Mouse (Mus musculus) forebrain, embryonic 10.5 days (tissue): ENCODE data around the gene Grhl1. TPM values are rescaled to one million over a fixed set of nuclear protein-coding genes. Genes with fewer than 3 reads are reported as not detected.
A peak's percentile ranks its signal among the peaks of the same experiment; 100 is the strongest.
"Not testable (repeated sequence)": the region's sequence is repeated elsewhere in the genome, so short reads cannot be mapped to it uniquely, and the experiment has no call there.

Experiments used
- DNase-seq: peaks from one replicate; pipeline ENCODE4 v3.0.0-alpha.2; 2017; ENCODE audit warnings: low spot score; ENCODE audit errors: extremely low spot score
- H3K27ac ChIP-seq: fragments of 300-500 bp; sonication (generic); 2 replicates; pipeline ENCODE4 v1.5.1; 2016; ENCODE audit warnings: mild to moderate bottlenecking
- H3K27me3 ChIP-seq: fragments of 300-500 bp; sonication (generic); 2 replicates; pipeline ENCODE4 v1.6.1; 2016; ENCODE audit warnings: mild to moderate bottlenecking; ENCODE audit not compliant: poor library complexity, severe bottlenecking
- H3K36me3 ChIP-seq: fragments of 300-500 bp; sonication (generic); replicated peaks from 2 replicates; pipeline ENCODE4 v1.6.1; 2016; ENCODE audit warnings: mild to moderate bottlenecking, moderate library complexity
- H3K4me1 ChIP-seq: fragments of 300-500 bp; sonication (generic); 2 replicates; pipeline ENCODE4 v1.6.1; 2016
- H3K4me3 ChIP-seq: fragments of 300-500 bp; sonication (generic); 2 replicates; pipeline ENCODE4 v1.5.1; 2016; ENCODE audit warnings: mild to moderate bottlenecking, moderate library complexity
- H3K9me3 ChIP-seq: fragments of 300-500 bp; sonication (generic); 2 replicates; pipeline ENCODE4 v1.6.1; 2016; ENCODE audit warnings: mild to moderate bottlenecking, moderate library complexity
- WGBS: fragments of 180-500 bp; shearing (Covaris S2); methylation state at CpG from one replicate; pipeline ENCODE4 v1.1.7; 2016; 5-methylcytosine and 5-hydroxymethylcytosine counted together
- polyA plus RNA-seq: library from polyadenylated mRNA; unstranded; fragments of >200 nt; fragmentation: Nextera tagmentation; extraction: Ambion mirVana; gene quantifications from 2 replicates; pipeline ENCODE4 v1.2.1, GENCODE M21; 2016

Gene Grhl1
- polyA plus RNA-seq: 0.31 and 0.40 TPM in 2 replicates

GRCm38 (mm10) chr12:24571523-24572392, at the start of gene Grhl1:
Gene Grhl1, plus strand, starts transcription at chr12:24572283.
- H3K9me3 ChIP-seq: no peaks in the 10 kb centered on the region
- H3K36me3 ChIP-seq: no peaks in the 10 kb centered on the region
- peaks cover 63% of the 10 kb centered on the region for H3K27me3 ChIP-seq
- 2% methylated on average over 64 of the region's 64 CpGs for WGBS
- DNase-seq: peak; percentile 91
- peaks cover 12% of the 10 kb centered on the region for H3K4me1 ChIP-seq
- H3K4me3 ChIP-seq: peak within 1 kb of the TSS; percentile 69
- H3K27ac ChIP-seq: peak within 1 kb of the TSS; percentile 66

GRCm38 (mm10) chr12:24525065-24525464, 47.0 kb upstream of the Grhl1 start:
- H3K9me3 ChIP-seq, H3K4me1 ChIP-seq, DNase-seq, H3K27me3 ChIP-seq, H3K4me3 ChIP-seq, H3K27ac ChIP-seq: not testable (repeated sequence)
- H3K36me3 ChIP-seq: peaks cover 14% of the 10 kb centered on the region
- 92% methylated on average over 7 of the region's 7 CpGs for WGBS

DNA sequence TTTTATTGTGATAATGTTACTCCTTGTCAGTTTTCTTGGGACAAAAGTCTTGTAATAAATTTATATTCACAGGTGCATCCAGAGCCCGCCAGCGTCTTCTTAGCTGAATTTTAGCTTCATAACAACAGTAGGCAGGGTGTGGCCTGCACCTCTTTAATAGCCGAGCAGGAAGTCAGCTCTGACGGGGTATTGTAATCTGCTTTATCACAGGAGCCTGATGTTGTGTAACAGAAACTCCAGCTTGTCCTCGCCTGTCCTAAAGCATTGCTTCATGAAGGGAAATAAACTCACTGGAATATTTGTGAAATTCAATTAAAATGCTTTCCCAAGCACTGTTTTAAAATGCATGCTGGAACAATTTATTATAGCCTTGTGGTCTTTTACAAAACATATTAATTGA, 35.7 kb upstream of the Grhl1 start:
- WGBS: 77% methylated on average over 5 of the region's 5 CpGs
- no peaks in the 10 kb centered on the region for H3K27me3 ChIP-seq
- H3K27ac ChIP-seq: no peak overlapping the region
- DNase-seq: no peak
- peaks cover 15% of the 10 kb centered on the region for H3K36me3 ChIP-seq
- no peak overlapping the region for H3K4me3 ChIP-seq
- H3K9me3 ChIP-seq: no peaks in the 10 kb centered on the region
- peaks cover 22% of the 10 kb centered on the region for H3K4me1 ChIP-seq

DNA sequence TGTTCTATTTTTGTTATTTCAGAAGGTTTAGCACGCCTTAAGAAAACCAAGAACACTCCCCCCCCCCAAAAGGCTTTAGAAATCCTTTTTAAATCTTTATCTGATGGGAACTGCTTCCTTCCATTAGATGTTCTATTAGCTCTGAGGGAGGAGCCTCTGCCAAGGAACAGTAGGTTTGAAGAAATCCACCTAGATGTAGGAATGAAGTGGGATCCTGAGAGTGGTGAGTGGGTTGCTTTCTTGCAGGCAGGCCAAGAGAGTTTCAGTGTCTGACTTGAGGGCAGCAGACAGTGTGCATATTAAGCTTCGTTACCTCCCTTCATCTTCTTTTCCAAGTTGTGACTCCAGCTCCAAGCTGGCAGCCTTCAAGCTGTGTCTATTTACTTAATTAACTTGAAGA, 34.9 kb upstream of the Grhl1 start:
- WGBS: 48% methylated on average over 2 of the region's 2 CpGs
- no peaks in the 10 kb centered on the region for H3K27me3 ChIP-seq
- no peak for DNase-seq
- H3K36me3 ChIP-seq: peaks cover 12% of the 10 kb centered on the region
- no peak overlapping the region for H3K27ac ChIP-seq
- no peaks in the 10 kb centered on the region for H3K9me3 ChIP-seq
- H3K4me1 ChIP-seq: peaks cover 22% of the 10 kb centered on the region
- no peak overlapping the region for H3K4me3 ChIP-seq

GRCm38 (mm10) chr12:24537965-24538364, 34.1 kb upstream of the Grhl1 start:
- DNase-seq: no peak
- Histone ChIP-seq H3K27me3 (no peaks in the 10 kb centered on the region), H3K36me3 (peaks cover 8% of the 10 kb centered on the region), H3K27ac (no peak overlapping the region), H3K4me1 (peaks cover 22% of the 10 kb centered on the region), H3K4me3 (no peak overlapping the region), H3K9me3 (no peaks in the 10 kb centered on the region)
- WGBS: 85% methylated on average over 4 of the region's 4 CpGs

DNA sequence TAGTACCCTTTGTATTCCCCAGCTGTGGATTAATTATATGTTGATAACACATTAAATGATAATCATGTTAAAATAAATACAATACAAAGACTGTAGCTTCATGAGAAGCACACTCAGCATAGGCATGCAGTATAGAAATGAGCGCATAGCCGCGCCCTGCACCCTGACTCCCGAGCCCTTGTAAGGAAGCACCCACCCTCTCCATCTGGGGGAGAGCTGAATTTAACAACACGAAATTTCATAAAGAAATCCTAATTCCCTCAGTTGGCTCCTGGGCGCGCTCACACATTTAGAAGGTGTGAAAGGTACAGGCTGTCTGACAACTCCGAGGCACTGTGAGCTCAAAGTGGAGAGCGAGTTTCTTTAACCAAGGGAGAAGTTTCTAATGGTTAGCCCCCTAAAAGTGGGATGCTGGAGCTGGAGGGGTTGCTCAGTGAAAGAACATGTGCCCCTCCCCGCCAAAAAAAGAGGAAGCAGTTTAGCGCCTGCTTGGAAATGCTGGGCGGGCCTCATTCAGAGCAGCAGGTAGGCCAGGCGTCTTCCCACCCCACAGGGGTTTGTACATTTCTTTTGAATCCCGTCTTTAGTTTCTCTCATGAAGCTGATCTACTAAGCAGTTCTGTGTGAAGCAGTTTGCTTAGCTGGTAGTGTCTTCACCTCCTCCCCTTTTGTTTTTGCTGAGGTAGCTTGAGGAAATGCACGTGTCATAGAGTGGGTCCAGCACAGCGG, 30.5 kb upstream of the Grhl1 start:
- DNase-seq: no peak
- WGBS: 90% methylated on average over 16 of the region's 16 CpGs
- Histone ChIP-seq H3K27ac (no peak overlapping the region), H3K4me1 (peaks cover 13% of the 10 kb centered on the region), H3K36me3 (peaks cover 8% of the 10 kb centered on the region), H3K9me3 (no peaks in the 10 kb centered on the region), H3K4me3 (no peak overlapping the region), H3K27me3 (no peaks in the 10 kb centered on the region)

GRCm38 (mm10) chr12:24547686-24548085, 24.4 kb upstream of the Grhl1 start:
- H3K4me3 ChIP-seq: no peak overlapping the region
- H3K9me3 ChIP-seq: no peaks in the 10 kb centered on the region
- DNase-seq: no peak
- WGBS: 94% methylated on average over 8 of the region's 8 CpGs
- H3K36me3 ChIP-seq: peaks cover 26% of the 10 kb centered on the region
- no peaks in the 10 kb centered on the region for H3K27me3 ChIP-seq
- H3K4me1 ChIP-seq: no peaks in the 10 kb centered on the region
- H3K27ac ChIP-seq: no peak overlapping the region

GRCm38 (mm10) chr12:24548885-24549284, 23.2 kb upstream of the Grhl1 start:
- H3K27ac ChIP-seq: no peak overlapping the region
- H3K9me3 ChIP-seq: no peaks in the 10 kb centered on the region
- no peak overlapping the region for H3K4me3 ChIP-seq
- WGBS: 88% methylated on average over 6 of the region's 6 CpGs
- peaks cover 26% of the 10 kb centered on the region for H3K36me3 ChIP-seq
- no peak for DNase-seq
- no peaks in the 10 kb centered on the region for H3K4me1 ChIP-seq
- H3K27me3 ChIP-seq: no peaks in the 10 kb centered on the region

DNA sequence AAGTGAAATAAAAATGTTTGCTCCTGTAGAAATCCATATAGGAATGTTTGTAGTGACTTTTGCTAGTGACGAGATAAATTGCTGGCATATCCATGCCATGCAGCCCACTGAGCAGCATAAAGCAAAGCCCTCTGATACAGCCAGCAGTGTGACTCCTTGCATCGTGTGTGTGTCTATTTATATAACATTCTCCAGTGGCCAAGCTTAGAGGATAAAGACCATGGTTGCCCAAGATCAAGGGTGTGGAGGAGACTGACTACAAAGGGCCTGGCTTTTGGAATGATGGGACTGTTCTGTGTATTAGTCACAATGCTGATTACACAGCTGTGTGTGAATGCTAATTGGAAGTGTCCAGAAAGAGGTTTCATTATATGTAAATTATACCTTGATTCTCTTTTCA, 19.6 kb upstream of the Grhl1 start:
- no peak for DNase-seq
- 82% methylated on average over 2 of the region's 2 CpGs for WGBS

DNA sequence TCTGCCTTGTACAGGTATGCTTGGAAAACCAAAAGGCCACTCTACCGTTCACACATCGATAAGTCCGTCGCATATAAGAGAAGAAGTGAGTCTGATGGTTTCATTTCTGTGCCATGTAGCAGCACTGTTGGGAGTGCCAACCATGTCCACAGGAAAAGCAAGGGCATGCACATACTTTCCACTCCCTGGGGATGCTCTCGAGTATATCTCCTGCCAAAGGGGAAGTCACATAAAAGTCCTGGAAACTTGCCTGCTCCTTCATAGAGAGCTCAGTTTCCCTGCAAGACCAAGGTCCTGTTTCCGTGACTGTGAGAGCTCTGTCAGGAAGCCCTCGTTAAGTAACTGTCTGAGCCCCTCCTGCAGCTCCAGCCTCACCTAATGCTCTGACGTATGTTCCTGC, 16.1 kb upstream of the Grhl1 start:
- Histone ChIP-seq H3K27me3 (no peaks in the 10 kb centered on the region), H3K4me1 (no peaks in the 10 kb centered on the region), H3K36me3 (peaks cover 18% of the 10 kb centered on the region; the same call in 1 of the 2 replicates), H3K4me3 (no peak overlapping the region), H3K27ac (no peak overlapping the region), H3K9me3 (no peaks in the 10 kb centered on the region)
- 85% methylated on average over 8 of the region's 8 CpGs for WGBS
- no peak for DNase-seq

More for the DNA sequence above, 19.6 kb upstream of the Grhl1 start:
- H3K4me1 ChIP-seq: no peaks in the 10 kb centered on the region
- no peaks in the 10 kb centered on the region for H3K27me3 ChIP-seq
- H3K36me3 ChIP-seq: peaks cover 30% of the 10 kb centered on the region
- H3K27ac ChIP-seq: no peak overlapping the region
- H3K9me3 ChIP-seq: no peaks in the 10 kb centered on the region
- H3K4me3 ChIP-seq: no peak overlapping the region

DNA sequence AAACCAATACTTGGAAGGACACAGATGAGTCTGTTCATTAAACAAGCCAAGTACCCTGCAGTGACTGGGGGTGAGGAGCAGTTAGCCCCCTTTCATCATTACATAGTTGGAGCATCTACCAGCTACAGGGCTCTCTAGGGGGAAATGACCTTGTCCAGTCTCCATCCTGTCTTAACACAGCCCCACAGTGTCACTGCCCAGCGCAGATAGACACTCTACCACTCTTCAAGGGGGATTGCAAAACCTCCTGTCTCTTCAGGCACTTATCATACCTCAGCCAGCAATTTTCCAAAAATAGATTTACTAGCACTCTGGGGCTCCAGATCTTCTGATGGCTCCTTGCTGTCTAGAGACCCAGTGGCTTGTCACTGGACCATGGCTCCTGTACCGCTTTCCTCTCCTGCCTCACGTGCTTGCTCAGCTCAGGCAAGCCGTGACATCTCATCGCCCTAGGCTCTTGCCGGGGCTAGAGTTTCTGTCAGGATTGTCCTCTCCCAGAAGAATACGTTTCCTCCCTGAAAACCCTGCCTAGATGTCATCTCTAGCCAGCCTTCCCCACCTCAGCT, 8.6 kb upstream of the Grhl1 start:
- no peak overlapping the region for H3K27ac ChIP-seq
- WGBS: 87% methylated on average over 7 of the region's 7 CpGs
- H3K9me3 ChIP-seq: no peaks in the 10 kb centered on the region
- H3K4me3 ChIP-seq: no peak overlapping the region
- DNase-seq: no peak
- H3K36me3 ChIP-seq: 0 out of 2 replicates have a peak, but pooled peaks cover 5% of the 10 kb centered on the region
- no peaks in the 10 kb centered on the region for H3K27me3 ChIP-seq
- H3K4me1 ChIP-seq: no peaks in the 10 kb centered on the region

DNA sequence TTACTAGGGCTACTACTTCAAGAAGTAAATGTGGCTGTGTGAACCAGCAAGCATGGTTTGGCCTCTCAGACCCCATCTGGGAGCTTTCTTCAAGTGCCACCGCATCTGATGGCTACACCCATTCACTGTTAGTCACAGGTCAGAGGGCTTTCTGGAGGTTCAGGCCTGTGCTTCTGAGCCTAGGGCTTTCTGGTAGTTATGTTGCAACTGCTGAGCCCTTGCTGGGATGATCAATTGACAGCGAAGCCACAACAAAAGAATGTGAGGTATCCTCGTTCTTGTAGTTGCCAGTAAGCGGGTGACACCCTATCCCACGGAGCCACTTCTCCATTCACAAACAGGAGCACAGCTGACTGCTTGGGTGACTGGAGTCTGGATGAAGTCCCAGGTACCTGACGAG, 6.8 kb upstream of the Grhl1 start:
- no peaks in the 10 kb centered on the region for H3K4me1 ChIP-seq
- no peak for DNase-seq
- no peak overlapping the region for H3K27ac ChIP-seq
- H3K36me3 ChIP-seq: no peaks in the 10 kb centered on the region
- peaks cover 8% of the 10 kb centered on the region for H3K27me3 ChIP-seq
- WGBS: 81% methylated on average over 6 of the region's 6 CpGs
- H3K9me3 ChIP-seq: no peaks in the 10 kb centered on the region
- no peak overlapping the region for H3K4me3 ChIP-seq

- Histone ChIP-seq H3K4me3 (no peak overlapping the region), H3K36me3 (no peaks in the 10 kb centered on the region), H3K9me3 (no peaks in the 10 kb centered on the region), H3K4me1 (peaks cover 11% of the 10 kb centered on the region), H3K27ac (no peak overlapping the region), H3K27me3 (peaks cover 30% of the 10 kb centered on the region)
- no peak for DNase-seq
- WGBS: 92% methylated on average over 3 of the region's 3 CpGs
These were observed 4.5 kb upstream of the Grhl1 start for GRCm38 (mm10) chr12:24567606-24568005.
